Mouse (Mus musculus): ENCODE data around the gene Apbb2. TPM values are rescaled to one million over a fixed set of nuclear protein-coding genes. Genes with fewer than 3 reads are reported as not detected.

Gene Apbb2
- polyA plus RNA-seq, 1 experiment: 22.6 TPM

GRCm38 (mm10) chr5:66351836-66352390 lies 266.7 kb downstream of the Apbb2 start:
- TF ChIP-seq CEBPB (IDR thresholded peaks at IDR 0.05; ENCODE audit: low read depth) (no peak), MYOD1 (IDR thresholded peaks at IDR 0.05; ENCODE audit: control insufficient read depth, insufficient read length, low read depth) (no peak), MYOG (IDR thresholded peaks at IDR 0.05; ENCODE audit: control insufficient read depth, extremely low read depth, insufficient read length) (no peak), FOSL1 (IDR thresholded peaks at IDR 0.05; ENCODE audit: insufficient read depth, low read length, poor library complexity, severe bottlenecking) (no peak), CTCF (IDR thresholded peaks at IDR 0.05; ENCODE audit: control insufficient read depth, insufficient read depth, insufficient read length) (no peak), USF1 (IDR thresholded peaks at IDR 0.05; ENCODE audit: low read depth) (no peak), MAX (IDR thresholded peaks at IDR 0.05) (no peak)
- H3K36me3 ChIP-seq (ENCODE audit: control insufficient read depth, insufficient read depth): peaks cover 19% of the 10 kb centered on the region

GRCm38 (mm10) chr5:66351064-66351463 lies 267.5 kb downstream of the Apbb2 start:
- Histone ChIP-seq H3K36me3 (ENCODE audit: control insufficient read depth, insufficient read depth) (peaks cover 19% of the 10 kb centered on the region), H3K79me3 (ENCODE audit: low read depth) (peaks cover 4% of the 10 kb centered on the region), H3K79me2 (ENCODE audit: control insufficient read depth, insufficient read depth) (no peaks in the 10 kb centered on the region), H3ac (ENCODE audit: control insufficient read depth, insufficient read length, low read depth) (no peak overlapping the region), H3K4me3 (ENCODE audit: insufficient read depth, poor library complexity, severe bottlenecking) (no peak overlapping the region), H3K27me3 (ENCODE audit: control insufficient read depth, insufficient read depth, insufficient read length) (no peaks in the 10 kb centered on the region)
- no peak for TF ChIP-seq MAX (IDR thresholded peaks at IDR 0.05)
- TF ChIP-seq MYOD1 (IDR thresholded peaks at IDR 0.05; ENCODE audit: control insufficient read depth, insufficient read length, low read depth): no peak
- no peak for TF ChIP-seq USF1 (IDR thresholded peaks at IDR 0.05; ENCODE audit: low read depth)
- no peak for TF ChIP-seq CEBPB (IDR thresholded peaks at IDR 0.05; ENCODE audit: low read depth)
- no peak for TF ChIP-seq FOSL1 (IDR thresholded peaks at IDR 0.05; ENCODE audit: insufficient read depth, low read length, poor library complexity, severe bottlenecking)
- TF ChIP-seq MYOG (IDR thresholded peaks at IDR 0.05; ENCODE audit: control insufficient read depth, extremely low read depth, insufficient read length): no peak
- no peak for TF ChIP-seq CTCF (IDR thresholded peaks at IDR 0.05; ENCODE audit: control insufficient read depth, insufficient read depth, insufficient read length)

More at GRCm38 (mm10) chr5:66351836-66352390, 266.7 kb downstream of the Apbb2 start:
- Histone ChIP-seq H3K79me2 (ENCODE audit: control insufficient read depth, insufficient read depth) (no peaks in the 10 kb centered on the region), H3ac (ENCODE audit: control insufficient read depth, insufficient read length, low read depth) (no peak overlapping the region), H3K79me3 (ENCODE audit: low read depth) (peaks cover 4% of the 10 kb centered on the region), H3K4me3 (ENCODE audit: insufficient read depth, poor library complexity, severe bottlenecking) (no peak overlapping the region), H3K27me3 (ENCODE audit: control insufficient read depth, insufficient read depth, insufficient read length) (no peaks in the 10 kb centered on the region)

- Histone ChIP-seq H3ac (ENCODE audit: control insufficient read depth, insufficient read length, low read depth) (no peak overlapping the region), H3K79me2 (ENCODE audit: control insufficient read depth, insufficient read depth) (no peaks in the 10 kb centered on the region), H3K36me3 (ENCODE audit: control insufficient read depth, insufficient read depth) (peaks cover 18% of the 10 kb centered on the region), H3K4me3 (ENCODE audit: insufficient read depth, poor library complexity, severe bottlenecking) (no peak overlapping the region), H3K79me3 (ENCODE audit: low read depth) (peaks cover 4% of the 10 kb centered on the region), H3K27me3 (ENCODE audit: control insufficient read depth, insufficient read depth, insufficient read length) (no peaks in the 10 kb centered on the region)
- no peak for TF ChIP-seq CTCF (IDR thresholded peaks at IDR 0.05; ENCODE audit: control insufficient read depth, insufficient read depth, insufficient read length)
- no peak for TF ChIP-seq MYOD1 (IDR thresholded peaks at IDR 0.05; ENCODE audit: control insufficient read depth, insufficient read length, low read depth)
- no peak for TF ChIP-seq USF1 (IDR thresholded peaks at IDR 0.05; ENCODE audit: low read depth)
- no peak for TF ChIP-seq MYOG (IDR thresholded peaks at IDR 0.05; ENCODE audit: control insufficient read depth, extremely low read depth, insufficient read length)
- no peak for TF ChIP-seq CEBPB (IDR thresholded peaks at IDR 0.05; ENCODE audit: low read depth)
- no peak for TF ChIP-seq MAX (IDR thresholded peaks at IDR 0.05)
- no peak for TF ChIP-seq FOSL1 (IDR thresholded peaks at IDR 0.05; ENCODE audit: insufficient read depth, low read length, poor library complexity, severe bottlenecking)
Measured at GRCm38 (mm10) chr5:66350611-66351010, 268.0 kb downstream of the Apbb2 start.

GRCm38 (mm10) chr5:66348421-66348820 lies 270.2 kb downstream of the Apbb2 start:
- TF ChIP-seq CTCF (IDR thresholded peaks at IDR 0.05; ENCODE audit: control insufficient read depth, insufficient read depth, insufficient read length): no peak
- no peak for TF ChIP-seq MYOG (IDR thresholded peaks at IDR 0.05; ENCODE audit: control insufficient read depth, extremely low read depth, insufficient read length)
- TF ChIP-seq MYOD1 (IDR thresholded peaks at IDR 0.05; ENCODE audit: control insufficient read depth, insufficient read length, low read depth): no peak
- no peak for TF ChIP-seq CEBPB (IDR thresholded peaks at IDR 0.05; ENCODE audit: low read depth)
- TF ChIP-seq MAX (IDR thresholded peaks at IDR 0.05): no peak
- H3ac ChIP-seq (ENCODE audit: control insufficient read depth, insufficient read length, low read depth): no peak overlapping the region
- peaks cover 1% of the 10 kb centered on the region for H3K79me3 ChIP-seq (ENCODE audit: low read depth)
- no peaks in the 10 kb centered on the region for H3K79me2 ChIP-seq (ENCODE audit: control insufficient read depth, insufficient read depth)
- H3K27me3 ChIP-seq (ENCODE audit: control insufficient read depth, insufficient read depth, insufficient read length): no peaks in the 10 kb centered on the region
- H3K36me3 ChIP-seq (ENCODE audit: control insufficient read depth, insufficient read depth): peaks cover 9% of the 10 kb centered on the region
- H3K4me3 ChIP-seq (ENCODE audit: insufficient read depth, poor library complexity, severe bottlenecking): no peak overlapping the region

GRCm38 (mm10) chr5:66346756-66347155 lies 271.8 kb downstream of the Apbb2 start:
- no peaks in the 10 kb centered on the region for H3K79me3 ChIP-seq (ENCODE audit: low read depth)
- H3K36me3 ChIP-seq (ENCODE audit: control insufficient read depth, insufficient read depth): peaks cover 9% of the 10 kb centered on the region
- H3K79me2 ChIP-seq (ENCODE audit: control insufficient read depth, insufficient read depth): no peaks in the 10 kb centered on the region
- H3K4me3 ChIP-seq (ENCODE audit: insufficient read depth, poor library complexity, severe bottlenecking): no peak overlapping the region
- no peak for TF ChIP-seq CEBPB (IDR thresholded peaks at IDR 0.05; ENCODE audit: low read depth)
- TF ChIP-seq MYOG (IDR thresholded peaks at IDR 0.05; ENCODE audit: control insufficient read depth, extremely low read depth, insufficient read length): no peak
- no peak for TF ChIP-seq CTCF (IDR thresholded peaks at IDR 0.05; ENCODE audit: control insufficient read depth, insufficient read depth, insufficient read length)
- no peak for TF ChIP-seq MAX (IDR thresholded peaks at IDR 0.05)
- no peak for TF ChIP-seq USF1 (IDR thresholded peaks at IDR 0.05; ENCODE audit: low read depth)
- no peak for TF ChIP-seq MYOD1 (IDR thresholded peaks at IDR 0.05; ENCODE audit: control insufficient read depth, insufficient read length, low read depth)
- TF ChIP-seq FOSL1 (IDR thresholded peaks at IDR 0.05; ENCODE audit: insufficient read depth, low read length, poor library complexity, severe bottlenecking): no peak
- H3K27me3 ChIP-seq (ENCODE audit: control insufficient read depth, insufficient read depth, insufficient read length): no peaks in the 10 kb centered on the region
- no peak overlapping the region for H3ac ChIP-seq (ENCODE audit: control insufficient read depth, insufficient read length, low read depth)
